Mouse (Mus musculus): ENCODE measurements around the gene Cdkn2b.

GRCm38 (mm10) chr4:89359506-89359905, 48.7 kb upstream of the Cdkn2b start:
- TF ChIP-seq ZC3H11A (IDR thresholded peaks at IDR 0.05; ENCODE audit: low read depth, low read length), result no peak
- no peak for TF ChIP-seq EP300 (IDR thresholded peaks at IDR 0.05; ENCODE audit: low read depth in 1 of 2, low read length in 2 of 2)
- no peak for TF ChIP-seq BHLHE40 (IDR thresholded peaks at IDR 0.05; ENCODE audit: borderline replicate concordance, low read depth, low read length)
- TF ChIP-seq GATA1 (IDR thresholded peaks at IDR 0.05; ENCODE audit: low read depth, low read length), result no peak
- TF ChIP-seq JUND (IDR thresholded peaks at IDR 0.05; ENCODE audit: low read depth, low read length), result no peak
- TF ChIP-seq ZNF384 (IDR thresholded peaks at IDR 0.05; ENCODE audit: low read depth, low read length), result no peak
- no peak for TF ChIP-seq CHD1 (IDR thresholded peaks at IDR 0.05; ENCODE audit: low read depth, low read length)
- TF ChIP-seq POLR2A (IDR thresholded peaks at IDR 0.05; ENCODE audit: control insufficient read depth in 1 of 2, insufficient read depth in 1 of 2, low read depth in 1 of 2, low read length in 2 of 2, poor library complexity in 1 of 2), result no peak
- no peak for TF ChIP-seq CTCF (IDR thresholded peaks at IDR 0.05 in 2 of 3, conservative IDR thresholded peaks at IDR 0.05 in 1 of 3; ENCODE audit: control insufficient read depth in 1 of 3, insufficient read depth in 1 of 3, low read depth in 2 of 3, low read length in 3 of 3, poor library complexity in 1 of 3, severe bottlenecking in 1 of 3)

All from MEL (cell line).